Mouse (Mus musculus): Measurements from ENCODE around the gene Fpr-rs7. TPM values are rescaled to one million over a fixed set of nuclear protein-coding genes. Genes with fewer than 3 reads are reported as not detected.

Fpr-rs7 gene
- total RNA-seq (2021), result not detected
- long read RNA-seq, experiment 1, result 0 reads
- long read RNA-seq, experiment 2, result 0 reads

DNA sequence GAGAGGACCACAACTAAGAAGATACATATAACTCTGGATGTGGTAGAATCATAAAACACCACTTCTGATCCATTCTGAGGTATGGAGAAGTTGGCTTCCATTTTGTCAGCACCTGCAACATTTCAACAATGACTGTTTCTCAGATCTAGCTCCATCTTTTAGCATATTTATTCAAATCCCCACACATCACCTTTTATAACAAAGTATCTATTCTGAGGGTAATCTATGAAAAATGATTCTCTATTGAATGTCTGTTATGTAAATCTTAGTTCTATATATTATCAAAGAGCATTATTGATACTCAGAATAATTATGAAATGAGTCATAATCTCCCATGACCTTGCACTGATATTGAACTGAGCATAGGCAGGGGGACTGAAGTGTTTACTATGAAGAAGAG is at the start of gene Fpr-rs7:
Gene Fpr-rs7 (minus strand): TSS at position 101 of the 400 bp plus-strand sequence.
- DNase-seq, result no peak

DNA sequence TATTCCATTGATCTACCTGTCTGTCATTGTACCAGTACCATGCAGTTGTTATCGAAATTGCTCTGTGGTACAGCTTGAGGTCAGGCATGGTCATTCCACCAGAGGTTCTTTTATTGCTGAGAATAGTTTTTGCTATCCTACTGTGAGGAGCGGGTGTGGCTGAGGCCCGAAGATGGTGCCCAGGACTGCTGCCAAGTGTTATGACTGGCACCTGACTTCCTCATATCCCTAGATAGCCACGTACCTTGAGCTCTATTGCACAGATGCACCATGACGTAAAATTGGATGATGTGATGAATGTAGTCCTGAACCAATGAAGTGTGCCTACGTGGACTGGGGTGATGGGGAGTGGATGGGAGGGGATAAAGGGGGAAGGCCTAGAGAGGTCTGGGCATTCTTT is 39.9 kb downstream of the Fpr-rs7 start:
- no peak for DNase-seq

DNA sequence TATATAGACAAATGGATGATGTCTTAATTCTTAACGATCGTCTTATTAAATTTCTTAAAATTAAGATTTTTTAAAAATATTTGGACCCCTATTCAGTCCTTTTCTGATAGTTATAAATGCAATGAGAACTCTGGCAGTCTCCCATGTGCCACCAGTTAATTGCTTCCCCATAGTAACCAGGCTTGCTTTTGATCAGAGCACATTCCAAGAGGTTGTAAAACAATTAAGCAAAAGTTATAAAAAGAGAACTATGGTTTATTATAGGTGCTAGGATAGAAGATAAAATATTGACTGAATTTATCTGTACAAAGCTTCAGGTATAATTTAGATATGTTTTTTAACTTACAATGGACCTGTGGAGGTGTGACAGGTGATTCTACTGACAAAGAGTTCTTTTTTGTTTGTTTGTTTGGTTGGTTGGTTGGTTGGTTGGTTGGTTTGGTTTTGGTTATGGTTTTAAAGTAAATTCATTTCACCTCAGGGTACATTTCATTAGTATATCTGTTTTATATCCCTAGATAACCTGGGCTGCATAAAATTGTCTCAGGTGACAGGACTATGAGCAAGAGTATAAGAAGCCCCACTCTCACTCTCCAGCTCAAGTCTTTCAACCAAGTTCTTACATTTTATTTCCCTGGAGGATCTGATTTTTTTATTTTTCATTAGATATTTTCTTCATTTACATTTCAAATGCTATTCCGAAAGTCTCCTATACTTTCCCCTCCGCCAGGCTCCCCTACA is 42.2 kb downstream of the Fpr-rs7 start:
- no peak for DNase-seq

Other genes starting within 250 kb of the Fpr-rs7 start
- not detected for gene Vmn2r104, start 65.9 kb downstream of the Fpr-rs7 start, total RNA-seq (2021)
- gene Fpr-rs6, start 68.9 kb upstream of the Fpr-rs7 start, total RNA-seq (2021), result not detected
- gene Vmn2r105, start 120.8 kb upstream of the Fpr-rs7 start, total RNA-seq (2021), result not detected
- gene Vmn2r106, start 171.3 kb upstream of the Fpr-rs7 start, total RNA-seq (2021), result not detected
- not detected for gene Vmn2r107, start 231.0 kb upstream of the Fpr-rs7 start, total RNA-seq (2021)